Mouse (Mus musculus) monocyte, adult 5-6 weeks (primary cell): ENCODE results near the gene Hist2h2ac. TPM values are rescaled to one million over a fixed set of nuclear protein-coding genes. Genes with fewer than 3 reads are reported as not detected.
"Not testable (repeated sequence)": the region's sequence is repeated elsewhere in the genome, so short reads cannot be mapped to it uniquely, and the experiment has no call there.

Experiments used
- ATAC-seq: fragments of 153-309, 156-312 bp; replicated peaks from 2 replicates; pipeline ENCODE4 v1.8.0; 2017; ENCODE audit warnings: mild to moderate bottlenecking; ENCODE audit not compliant: low TSS enrichment, insufficient number of reproducible peaks, severe bottlenecking, poor library complexity, low FRiP score
- total RNA-seq: library from RNA; stranded (forward); fragments of 200-1000, 200-491, 200-594 nt; gene quantifications from 3 replicates; pipeline ENCODE4 v1.2.3, GENCODE M21; 2017

Gene Hist2h2ac
- total RNA-seq, 1 experiment from 2014 or later = 289 TPM

GRCm38 (mm10) chr3:96251787-96252186, 31.1 kb upstream of the Hist2h2ac start:
- ATAC-seq = peak; percentile 86

GRCm38 (mm10) chr3:96250890-96251289, 30.2 kb upstream of the Hist2h2ac start:
- no peak for ATAC-seq

- no peak for ATAC-seq
These were observed 28.3 kb upstream of the Hist2h2ac start for GRCm38 (mm10) chr3:96249034-96249345.

GRCm38 (mm10) chr3:96248141-96249033, 27.7 kb upstream of the Hist2h2ac start:
- no peak for ATAC-seq

- no peak for ATAC-seq
These were observed 26.9 kb upstream of the Hist2h2ac start for GRCm38 (mm10) chr3:96247356-96248140.

GRCm38 (mm10) chr3:96246427-96246856, 25.8 kb upstream of the Hist2h2ac start, which contains the start of gene Hist2h3c1:
Gene Hist2h3c1 (plus strand): TSS chr3:96246685.
- peak; percentile 81 for ATAC-seq

GRCm38 (mm10) chr3:96246018-96246417, 25.3 kb upstream of the Hist2h2ac start:
- ATAC-seq = not testable (repeated sequence)

GRCm38 (mm10) chr3:96245003-96245886, 24.6 kb upstream of the Hist2h2ac start, which contains the start of gene Hist2h2aa1:
Gene Hist2h2aa1 (plus strand): TSS chr3:96245497.
- peak; percentile 85 for ATAC-seq

- no peak for ATAC-seq
These were observed 23.4 kb upstream of the Hist2h2ac start for GRCm38 (mm10) chr3:96243921-96244572.

GRCm38 (mm10) chr3:96240799-96241197, 20.1 kb upstream of the Hist2h2ac start:
- no peak for ATAC-seq

GRCm38 (mm10) chr3:96239949-96240798, 19.5 kb upstream of the Hist2h2ac start, which contains the start of gene Hist2h2aa2:
Gene Hist2h2aa2 (minus strand): TSS chr3:96240276.
- ATAC-seq = peak; percentile 81

GRCm38 (mm10) chr3:96238954-96239793, 18.5 kb upstream of the Hist2h2ac start, which contains the start of gene Hist2h3c2:
Gene Hist2h3c2 (minus strand): TSS chr3:96239127.
- peak; percentile 80 for ATAC-seq

- no peak for ATAC-seq
These were observed 17.3 kb upstream of the Hist2h2ac start for GRCm38 (mm10) chr3:96237904-96238511.

GRCm38 (mm10) chr3:96237335-96237903, 16.7 kb upstream of the Hist2h2ac start:
- ATAC-seq = no peak

GRCm38 (mm10) chr3:96236834-96237334, 16.2 kb upstream of the Hist2h2ac start:
- no peak for ATAC-seq
